Mouse (Mus musculus) brown adipose tissue, adult 24 weeks (tissue): ENCODE measurements around the gene Dnajc25. TPM values are rescaled to one million over a fixed set of nuclear protein-coding genes. Genes with fewer than 3 reads are reported as not detected.

Experiments
- H3K27ac ChIP-seq: fragments of 200-500 bp; replicated peaks from 2 replicates; pipeline ENCODE4 v1.5.1; 2012; ENCODE audit warnings: low read depth, mild to moderate bottlenecking, low read length
- H3K4me1 ChIP-seq: fragments of 200-500 bp; 2 replicates; pipeline ENCODE4 v1.6.1; 2012; ENCODE audit warnings: low read length, mixed read lengths; ENCODE audit not compliant: control insufficient read depth, insufficient read depth, insufficient read length
- H3K4me3 ChIP-seq: fragments of 200-500 bp; 2 replicates; pipeline ENCODE4 v1.5.1; 2012; ENCODE audit warnings: low read depth, mild to moderate bottlenecking, low read length, moderate library complexity; ENCODE audit not compliant: insufficient read depth
- polyA plus RNA-seq: library from polyadenylated mRNA; stranded (reverse); fragments of >200 nt; gene quantifications from 2 replicates; pipeline ENCODE4 v1.2.4, GENCODE M21; 2012; ENCODE audit not compliant: missing spikeins, insufficient read depth, insufficient read length

Gene Dnajc25
- polyA plus RNA-seq, 1 experiment: 17.4 TPM

GRCm38 (mm10) chr4:59034325-59034917 is 39.6 kb downstream of the Dnajc25 start:
- H3K4me1 ChIP-seq: peaks cover 3% of the 10 kb centered on the region; the same call in 1 of the 2 replicates
- no peak overlapping the region for H3K27ac ChIP-seq
- H3K4me3 ChIP-seq: peak overlapping the region; percentile 69

- no peak within 1 kb of the TSS for H3K27ac ChIP-seq
- H3K4me3 ChIP-seq: peak within 1 kb of the TSS; percentile 69
- H3K4me1 ChIP-seq: peaks cover 3% of the 10 kb centered on the region; the same call in 1 of the 2 replicates
Measured at GRCm38 (mm10) chr4:59034918-59035785, 40.3 kb downstream of the Dnajc25 start, which contains the start of gene Gng10. Gng10 (plus strand) TSS chr4:59035088.

DNA sequence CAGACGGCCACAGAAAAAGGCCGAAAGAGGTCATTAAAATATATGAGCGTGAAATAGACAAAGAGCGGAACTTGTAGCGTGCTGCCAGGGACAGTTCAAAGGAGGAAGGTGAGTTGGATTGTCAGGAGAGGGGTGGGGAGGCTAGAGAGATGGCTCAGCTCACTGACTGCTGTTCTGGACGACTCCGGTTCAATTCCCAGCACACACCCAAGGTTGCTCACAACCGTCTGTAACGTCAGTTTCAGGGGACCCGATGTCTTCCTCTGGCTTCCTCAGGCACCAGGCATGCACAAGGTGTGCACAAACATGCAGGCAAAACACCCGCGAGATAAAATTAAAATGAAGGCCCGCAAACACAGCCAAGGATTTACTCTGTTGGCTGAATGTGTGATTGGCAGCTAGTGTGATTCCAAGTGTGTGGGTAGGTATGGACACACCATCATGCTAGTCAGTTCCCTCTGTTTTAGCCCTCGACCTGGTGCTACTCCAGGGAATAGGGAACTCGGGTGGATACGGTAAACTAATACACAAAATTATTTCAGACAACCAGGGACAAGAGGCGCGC is 41.0 kb downstream of the Dnajc25 start:
- peak overlapping the region; percentile 69 for H3K4me3 ChIP-seq
- no peak overlapping the region for H3K27ac ChIP-seq

DNA sequence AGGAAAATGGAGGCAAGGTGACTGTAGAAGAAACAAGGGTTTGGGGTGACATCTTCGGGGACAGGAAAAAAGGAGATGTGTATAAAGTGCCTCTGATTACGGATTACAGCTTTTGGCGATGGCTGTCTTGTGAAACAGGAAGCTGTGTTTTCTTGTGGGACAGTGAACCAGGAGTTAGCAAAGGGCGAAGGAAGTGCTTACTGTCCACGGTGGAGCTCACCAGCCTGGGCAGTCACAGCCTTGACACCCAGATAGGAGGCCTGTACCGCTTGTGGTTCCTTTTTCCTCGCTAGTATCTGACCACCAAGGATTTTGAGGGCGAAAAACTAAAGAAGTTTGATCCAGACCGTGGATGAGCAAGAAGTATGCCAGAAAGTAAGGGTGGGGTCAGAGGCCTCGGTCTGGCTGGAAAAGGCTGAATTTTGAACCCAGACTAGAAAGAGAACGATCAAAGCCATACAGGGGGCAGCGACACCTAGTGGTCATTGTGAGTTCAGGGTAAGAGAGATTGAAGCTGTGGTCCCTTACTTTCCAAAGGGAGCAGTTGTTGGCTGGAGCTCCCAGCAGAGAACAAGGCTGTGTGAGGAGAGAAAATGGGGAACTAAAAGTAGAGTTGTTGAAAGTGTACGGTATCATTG is 41.7 kb downstream of the Dnajc25 start:
- H3K27ac ChIP-seq: no peak overlapping the region
- H3K4me3 ChIP-seq: peak overlapping the region; percentile 19; the same call in 1 of the 2 replicates
- peaks cover 3% of the 10 kb centered on the region; the same call in 1 of the 2 replicates for H3K4me1 ChIP-seq

More for the DNA sequence above, 41.0 kb downstream of the Dnajc25 start:
- peaks cover 3% of the 10 kb centered on the region; the same call in 1 of the 2 replicates for H3K4me1 ChIP-seq

DNA sequence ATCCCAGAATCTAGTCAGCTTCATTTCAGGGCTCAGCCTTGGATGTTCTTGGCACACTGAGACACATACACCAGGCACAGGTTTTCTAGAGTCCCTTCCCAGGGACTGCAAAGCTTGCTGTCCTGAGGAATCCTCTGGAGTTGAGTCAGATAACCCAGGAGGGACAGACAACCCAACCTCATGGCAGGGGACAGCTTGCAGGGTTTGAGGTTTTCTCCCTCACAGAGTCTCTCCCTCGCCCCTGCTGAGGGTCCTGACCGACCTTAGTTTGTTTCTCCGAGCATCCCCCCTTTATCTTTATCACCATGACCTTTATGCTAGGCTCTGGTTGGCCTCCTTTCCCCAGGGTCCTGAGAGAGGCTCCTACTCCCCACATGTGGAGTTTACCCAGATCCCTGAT is 42.7 kb downstream of the Dnajc25 start:
- Histone ChIP-seq H3K27ac (no peak overlapping the region), H3K4me3 (no peak overlapping the region), H3K4me1 (peaks cover 3% of the 10 kb centered on the region; the same call in 1 of the 2 replicates)

DNA sequence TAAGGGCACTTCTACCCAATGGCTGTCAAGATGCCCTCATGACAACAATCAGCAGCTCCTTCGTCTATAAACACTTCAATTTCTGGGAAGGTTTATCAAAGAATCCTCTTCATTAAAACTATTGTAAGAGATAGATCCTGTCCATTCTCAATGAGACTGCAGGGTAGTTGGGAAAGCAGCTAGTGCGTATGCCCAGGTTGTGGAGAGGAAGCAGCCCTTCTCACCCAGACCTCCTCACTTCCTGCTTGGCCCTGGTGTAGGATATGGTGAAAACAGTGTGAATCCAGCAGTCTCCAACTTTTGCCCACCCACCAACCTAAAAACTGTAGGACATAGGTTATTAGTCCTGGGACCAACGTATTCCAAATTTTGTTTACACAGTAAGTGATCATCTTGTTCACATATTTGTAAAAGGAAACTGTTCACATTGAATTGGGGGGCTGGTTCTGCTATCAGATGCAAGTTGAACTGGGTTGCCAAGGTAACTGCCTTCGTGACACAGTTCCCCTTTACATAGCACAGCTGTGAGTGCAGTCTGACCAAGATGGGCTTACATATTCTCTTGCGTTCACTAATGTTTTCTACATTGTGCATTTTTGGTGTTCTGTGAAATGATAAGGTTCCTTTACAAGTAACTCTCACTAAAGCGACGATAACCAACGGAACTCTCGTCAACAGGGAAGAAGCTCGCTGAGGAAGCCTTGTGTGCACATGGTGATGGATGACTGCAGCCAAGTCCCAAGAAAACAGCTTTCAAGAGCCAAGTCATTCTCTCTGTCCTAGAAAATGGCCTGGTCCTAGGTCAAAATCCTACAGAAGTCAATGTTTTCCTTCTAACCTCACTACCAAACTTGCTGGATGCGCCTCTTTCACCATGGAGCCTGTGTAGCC is 45.8 kb downstream of the Dnajc25 start:
- Histone ChIP-seq H3K4me3 (no peak overlapping the region), H3K4me1 (peaks cover 2% of the 10 kb centered on the region; the same call in 1 of the 2 replicates), H3K27ac (no peak overlapping the region)

DNA sequence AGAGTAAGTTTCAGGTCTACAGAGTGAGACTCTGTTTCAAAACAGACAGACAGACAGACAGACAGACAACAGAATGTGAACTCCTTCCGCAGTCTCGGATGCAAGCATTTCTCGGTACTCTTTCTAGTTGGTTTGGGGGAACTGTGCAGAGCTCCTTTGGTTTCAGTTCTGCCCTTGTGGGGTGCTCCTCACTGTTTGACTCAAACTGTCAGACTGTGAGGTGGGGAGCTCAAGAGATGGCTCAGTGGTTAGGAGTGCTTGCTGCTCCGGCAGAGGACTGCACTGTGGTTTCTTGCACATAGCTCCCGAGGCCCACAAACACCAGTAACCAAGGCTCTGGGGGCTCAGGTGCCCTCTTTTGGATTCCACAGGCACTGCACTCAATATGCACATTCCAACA is 48.2 kb downstream of the Dnajc25 start:
- no peak overlapping the region for H3K27ac ChIP-seq
- H3K4me1 ChIP-seq: no peaks in the 10 kb centered on the region
- no peak overlapping the region for H3K4me3 ChIP-seq

GRCm38 (mm10) chr4:59043891-59044290 is 49.0 kb downstream of the Dnajc25 start:
- no peaks in the 10 kb centered on the region for H3K4me1 ChIP-seq
- H3K4me3 ChIP-seq: no peak overlapping the region
- no peak overlapping the region for H3K27ac ChIP-seq

- H3K27ac ChIP-seq: no peak overlapping the region
- no peaks in the 10 kb centered on the region for H3K4me1 ChIP-seq
- H3K4me3 ChIP-seq: no peak overlapping the region
Measured at GRCm38 (mm10) chr4:59047222-59047621, 52.4 kb downstream of the Dnajc25 start.

GRCm38 (mm10) chr4:59051081-59051480 is 56.2 kb downstream of the Dnajc25 start:
- no peak overlapping the region for H3K4me3 ChIP-seq
- no peaks in the 10 kb centered on the region for H3K4me1 ChIP-seq
- H3K27ac ChIP-seq: no peak overlapping the region

DNA sequence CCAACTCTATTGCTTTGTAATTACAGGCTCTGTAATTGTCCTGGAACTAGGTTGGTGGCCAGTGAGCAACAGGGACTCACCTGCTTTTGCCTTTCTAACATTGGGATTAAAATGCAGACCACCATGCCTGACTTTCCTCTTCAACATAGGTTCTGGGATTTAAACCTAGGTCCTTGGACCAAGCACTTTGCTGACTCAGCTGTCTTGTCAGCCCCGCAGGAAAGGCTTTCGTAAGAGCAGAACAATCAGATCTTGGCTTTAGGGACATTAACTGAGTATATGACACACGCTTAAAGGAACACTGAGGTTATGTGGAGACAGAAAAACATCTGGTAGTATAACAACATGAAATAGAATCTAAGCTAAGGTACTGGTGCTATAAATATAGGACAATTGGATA is 63.1 kb downstream of the Dnajc25 start:
- no peaks in the 10 kb centered on the region for H3K4me1 ChIP-seq
- H3K4me3 ChIP-seq: no peak overlapping the region
- no peak overlapping the region for H3K27ac ChIP-seq

DNA sequence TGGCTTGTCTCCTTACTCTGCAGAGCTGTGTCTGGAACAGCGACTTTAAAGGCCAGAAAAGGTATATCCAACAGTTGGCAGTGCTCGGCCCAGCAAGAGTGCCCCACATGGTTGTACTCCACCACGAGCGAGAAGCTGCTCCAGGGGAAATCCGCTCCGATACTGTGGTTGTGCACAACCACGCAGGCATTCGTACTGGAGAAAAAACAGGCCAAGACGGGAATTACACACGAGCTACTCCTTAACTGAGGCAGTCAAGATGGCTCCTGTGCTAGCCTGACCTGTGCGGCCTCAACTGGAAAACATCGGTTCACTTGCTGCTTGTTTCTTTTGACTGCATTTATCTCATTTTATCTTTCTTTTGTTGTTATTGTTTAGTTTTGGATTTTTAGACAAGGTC is 67.7 kb downstream of the Dnajc25 start:
- no peak overlapping the region for H3K4me3 ChIP-seq
- no peak overlapping the region for H3K27ac ChIP-seq
- H3K4me1 ChIP-seq: no peaks in the 10 kb centered on the region

DNA sequence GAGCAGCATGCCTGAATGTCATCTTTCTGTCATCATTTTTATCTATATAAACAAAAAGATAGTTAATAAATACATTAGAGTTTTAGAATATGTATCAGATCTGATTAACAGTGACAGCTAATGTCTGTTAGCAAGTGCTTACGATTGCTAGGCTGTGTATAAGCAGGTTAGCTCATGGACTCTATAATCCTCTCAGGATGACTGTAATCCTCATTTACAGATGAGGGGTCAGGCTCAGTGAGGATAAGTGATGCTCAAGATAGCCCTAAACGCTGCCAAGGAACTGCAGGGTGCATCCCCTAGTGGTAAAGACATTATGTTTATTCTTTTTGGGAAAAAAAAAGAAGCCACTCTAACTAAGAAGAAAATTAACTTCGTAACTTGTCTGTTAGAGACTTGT is 74.4 kb downstream of the Dnajc25 start:
- Histone ChIP-seq H3K4me1 (no peaks in the 10 kb centered on the region), H3K4me3 (no peak overlapping the region), H3K27ac (no peak overlapping the region)
